Mouse (Mus musculus): Measurements from ENCODE around the gene Acp1.

GRCm38 (mm10) chr12:30888003-30888402 lies 23.4 kb downstream of the Acp1 start:
- TF ChIP-seq CTCF (IDR thresholded peaks at IDR 0.05; ENCODE audit: extremely low read depth, insufficient read length, insufficient replicate concordance, low read depth, low read length), result no peak
- TF ChIP-seq POLR2A (IDR thresholded peaks at IDR 0.05; ENCODE audit: low read depth, low read length), result no peak
